Mouse (Mus musculus) bone marrow macrophage, adult 2 months (primary cell): ENCODE measurements around the gene Ahsa1.

Experiments
- CTCF ChIP-seq: IDR thresholded peaks from 2 replicates; pipeline ENCODE4 v1.5.1; 2012; ENCODE audit warnings: low read depth, mild to moderate bottlenecking, low read length, moderate library complexity
- POLR2A ChIP-seq: IDR thresholded peaks from 2 replicates; pipeline ENCODE4 v1.6.1; 2012; ENCODE audit warnings: mild to moderate bottlenecking, low read depth, low read length, borderline replicate concordance

DNA sequence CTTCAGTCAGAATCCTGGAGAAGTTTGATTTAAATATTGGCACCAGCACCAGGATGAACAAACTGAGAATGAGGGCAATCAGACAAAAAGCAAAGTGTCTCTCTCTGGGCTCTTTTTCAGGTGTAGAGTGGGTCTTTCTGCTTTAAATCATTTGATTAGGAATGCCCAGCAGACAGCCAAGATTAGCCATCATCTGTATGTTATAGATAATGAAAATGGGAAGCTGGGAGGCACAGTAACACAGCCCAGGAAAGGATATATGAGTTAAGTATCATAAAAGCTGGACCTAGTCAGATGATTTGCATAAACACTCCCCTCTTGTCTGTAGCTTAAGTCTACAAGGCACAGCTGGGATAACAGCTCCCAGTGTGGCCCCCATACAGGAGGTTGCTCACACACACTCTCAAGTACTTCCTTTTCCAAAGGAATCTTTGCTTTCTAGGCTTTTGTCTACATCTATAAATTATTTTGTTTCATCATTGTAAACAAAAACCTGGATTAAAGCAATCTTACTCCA, 35.8 kb upstream of the Ahsa1 start:
- no peak for TF ChIP-seq CTCF
- no peak for TF ChIP-seq POLR2A
